Mouse (Mus musculus) limb, embryonic 11.5 days (tissue): ENCODE results near the gene AA986860. TPM values are rescaled to one million over a fixed set of nuclear protein-coding genes. Genes with fewer than 3 reads are reported as not detected.

ENCODE experiments used
- ATAC-seq: fragments of 200-750 bp; cut with Nextera tagmentation; 2 replicates; pipeline ENCODE4 v1.8.0; 2017; ENCODE audit warnings: low read depth; ENCODE audit not compliant: insufficient number of reproducible peaks, low FRiP score, low TSS enrichment
- DNase-seq: peaks from one replicate; pipeline ENCODE4 v3.0.0-alpha.2; 2015; ENCODE audit warnings: low spot score
- H3K27ac ChIP-seq: fragments of 300-500 bp; sonication (generic); replicated peaks from 2 replicates; pipeline ENCODE4 v1.5.1; 2014; ENCODE audit warnings: low read depth, mild to moderate bottlenecking, low read length
- H3K27me3 ChIP-seq: fragments of 300-500 bp; sonication (generic); 2 replicates; pipeline ENCODE4 v1.6.1; 2014; ENCODE audit warnings: mild to moderate bottlenecking, low read length, mixed read lengths; ENCODE audit not compliant: control insufficient read depth, insufficient read depth
- H3K36me3 ChIP-seq: fragments of 300-500 bp; sonication (generic); 2 replicates; pipeline ENCODE4 v1.6.1; 2014; ENCODE audit warnings: mild to moderate bottlenecking, low read length, moderate library complexity, mixed read lengths; ENCODE audit not compliant: control insufficient read depth, insufficient read depth
- H3K4me1 ChIP-seq: fragments of 300-500 bp; sonication (generic); 2 replicates; pipeline ENCODE4 v1.6.1; 2014; ENCODE audit warnings: low read length, mixed read lengths; ENCODE audit not compliant: control insufficient read depth, insufficient read depth
- H3K4me2 ChIP-seq: fragments of 300-500 bp; sonication (generic); 2 replicates; pipeline ENCODE4 v1.6.1; 2014; ENCODE audit warnings: low read depth, mild to moderate bottlenecking, moderate library complexity; ENCODE audit not compliant: severe bottlenecking
- H3K4me3 ChIP-seq: fragments of 300-500 bp; sonication (generic); 2 replicates; pipeline ENCODE4 v1.5.1; 2014; ENCODE audit warnings: low read depth, low read length
- H3K9ac ChIP-seq: fragments of 300-500 bp; sonication (generic); 2 replicates; pipeline ENCODE4 v1.6.1; 2014; ENCODE audit warnings: mild to moderate bottlenecking, low read length
- H3K9me3 ChIP-seq: fragments of 300-500 bp; sonication (generic); 2 replicates; pipeline ENCODE4 v1.6.1; 2016; ENCODE audit warnings: low read length; ENCODE audit not compliant: control insufficient read depth
- WGBS: fragments of 180-500 bp; shearing (Covaris S2); extraction: QIAGEN DNeasy Blood & Tissue Kit; methylation state at CpG from one replicate; pipeline ENCODE4 v1.1.7; 2014; 5-methylcytosine and 5-hydroxymethylcytosine counted together
- polyA plus RNA-seq: library from polyadenylated mRNA; unstranded; fragments of >200 nt; fragmentation: Nextera tagmentation; extraction: Ambion mirVana; gene quantifications from 2 replicates; pipeline ENCODE4 v1.2.1, GENCODE M21; 2014

The AA986860 gene
- polyA plus RNA-seq, 1 experiment from 2014 or later: 0.59 TPM

DNA sequence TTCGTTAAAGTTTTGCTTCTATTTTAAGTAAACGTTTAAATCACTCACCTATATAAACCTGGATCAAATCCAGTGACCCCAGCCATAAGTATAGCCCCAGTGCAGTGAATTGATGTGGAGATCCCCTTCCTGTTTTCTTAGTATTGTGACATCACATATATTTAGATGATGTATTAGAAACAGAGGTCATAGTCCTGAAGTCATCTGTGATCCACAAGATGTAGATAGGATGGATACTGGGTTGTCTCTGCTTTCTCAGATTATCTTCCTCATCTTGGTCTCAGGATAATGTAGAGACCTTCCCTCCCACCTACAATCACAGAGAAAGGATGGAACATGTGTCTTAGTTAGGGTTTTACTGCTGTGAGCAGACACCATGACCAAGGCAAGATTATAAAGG is 2.6 kb upstream of the AA986860 start, which contains the start of gene Pfkfb2:
Gene Pfkfb2 (minus strand): TSS at position 101 of the 400 bp plus-strand sequence.
- no peak within 1 kb of the TSS for H3K9ac ChIP-seq
- H3K4me1 ChIP-seq: no peaks in the 10 kb centered on the region
- H3K27me3 ChIP-seq: no peaks in the 10 kb centered on the region
- WGBS: 83% methylated on average over 2 of the region's 2 CpGs
- no peak within 1 kb of the TSS for H3K27ac ChIP-seq
- ATAC-seq: no peak
- H3K36me3 ChIP-seq: no peaks in the 10 kb centered on the region
- no peak within 1 kb of the TSS for H3K4me3 ChIP-seq
- no peak within 1 kb of the TSS for H3K4me2 ChIP-seq
- no peak for DNase-seq
- no peaks in the 10 kb centered on the region for H3K9me3 ChIP-seq

- Histone ChIP-seq H3K36me3 (no peaks in the 10 kb centered on the region), H3K4me2 (no peak overlapping the region), H3K4me3 (no peak overlapping the region), H3K9ac (no peak overlapping the region), H3K4me1 (no peaks in the 10 kb centered on the region), H3K27ac (no peak overlapping the region), H3K27me3 (no peaks in the 10 kb centered on the region), H3K9me3 (no peaks in the 10 kb centered on the region)
- ATAC-seq: no peak
- DNase-seq: no peak
- 90% methylated on average over 13 of the region's 13 CpGs for WGBS
Measured at GRCm38 (mm10) chr1:130732706-130733658, 1.2 kb downstream of the AA986860 start.

- Histone ChIP-seq H3K4me1 (no peaks in the 10 kb centered on the region), H3K9ac (no peak overlapping the region), H3K4me3 (no peak overlapping the region), H3K36me3 (no peaks in the 10 kb centered on the region), H3K27ac (no peak overlapping the region), H3K27me3 (no peaks in the 10 kb centered on the region), H3K4me2 (no peak overlapping the region), H3K9me3 (no peaks in the 10 kb centered on the region)
- ATAC-seq: no peak
- no peak for DNase-seq
- WGBS: 86% methylated on average over 4 of the region's 4 CpGs
Measured at GRCm38 (mm10) chr1:130733671-130734070, 1.9 kb downstream of the AA986860 start.

- no peak overlapping the region for H3K4me3 ChIP-seq
- 76% methylated on average over 5 of the region's 5 CpGs for WGBS
Measured at GRCm38 (mm10) chr1:130734452-130734851, 2.7 kb downstream of the AA986860 start.

DNA sequence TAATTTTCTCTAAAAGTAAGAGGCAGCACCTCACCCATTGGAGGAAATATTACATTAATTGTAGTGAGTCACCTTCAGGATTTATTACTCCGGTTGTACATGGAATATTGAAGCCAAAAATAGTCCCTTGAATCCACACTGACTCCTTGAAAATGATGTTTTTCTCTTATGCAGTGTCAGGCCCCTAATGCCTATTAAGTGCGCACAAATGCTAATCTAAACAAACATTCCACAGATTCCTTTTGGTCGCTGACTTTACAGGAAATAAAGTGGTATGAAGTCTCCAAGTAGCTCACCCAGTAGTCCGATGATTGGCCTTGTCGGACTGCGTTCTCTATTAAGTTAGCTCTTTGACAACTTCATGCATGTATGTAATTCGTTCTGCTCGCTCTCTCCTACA is 3.1 kb downstream of the AA986860 start:
- Histone ChIP-seq H3K9ac (no peak overlapping the region), H3K36me3 (no peaks in the 10 kb centered on the region), H3K27me3 (no peaks in the 10 kb centered on the region), H3K4me3 (no peak overlapping the region), H3K9me3 (no peaks in the 10 kb centered on the region), H3K27ac (no peak overlapping the region), H3K4me1 (no peaks in the 10 kb centered on the region), H3K4me2 (no peak overlapping the region)
- DNase-seq (no peak), ATAC-seq (no peak)
- WGBS: 79% methylated on average over 8 of the region's 8 CpGs

More at GRCm38 (mm10) chr1:130734452-130734851, 2.7 kb downstream of the AA986860 start:
- Histone ChIP-seq H3K36me3 (no peaks in the 10 kb centered on the region), H3K4me2 (no peak overlapping the region), H3K4me1 (no peaks in the 10 kb centered on the region), H3K27ac (no peak overlapping the region), H3K9me3 (no peaks in the 10 kb centered on the region), H3K9ac (no peak overlapping the region), H3K27me3 (no peaks in the 10 kb centered on the region)
- DNase-seq (no peak), ATAC-seq (no peak)

DNA sequence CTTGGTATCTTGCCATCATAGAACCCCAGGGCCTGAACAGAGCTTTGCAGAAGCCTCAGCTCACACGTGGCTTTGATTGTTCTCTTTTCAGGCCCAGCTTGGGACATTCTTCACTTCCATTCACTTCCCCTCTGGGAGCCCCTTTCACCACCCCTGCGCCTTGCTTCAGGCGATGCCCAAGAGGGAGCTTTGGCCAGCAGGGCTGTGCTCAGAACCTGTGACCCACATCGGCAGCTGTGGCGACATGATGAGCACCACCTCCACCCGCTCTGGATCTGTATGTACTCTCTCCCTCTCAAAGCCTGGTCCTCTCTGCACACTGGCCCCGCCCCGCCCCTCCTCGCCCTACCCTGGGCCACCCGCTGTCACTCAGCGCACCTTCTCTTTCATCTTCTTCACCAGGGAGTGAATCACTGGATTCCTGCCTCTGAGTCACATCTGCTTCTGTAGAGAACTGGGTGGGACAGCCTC is 5.7 kb downstream of the AA986860 start:
- no peak overlapping the region for H3K4me3 ChIP-seq
- no peaks in the 10 kb centered on the region for H3K36me3 ChIP-seq
- no peak overlapping the region for H3K4me2 ChIP-seq
- H3K9ac ChIP-seq: no peak overlapping the region
- DNase-seq (no peak), ATAC-seq (no peak)
- no peaks in the 10 kb centered on the region for H3K9me3 ChIP-seq
- no peak overlapping the region for H3K27ac ChIP-seq
- 33% methylated on average over 11 of the region's 11 CpGs for WGBS
- H3K4me1 ChIP-seq: no peaks in the 10 kb centered on the region
- H3K27me3 ChIP-seq: no peaks in the 10 kb centered on the region

DNA sequence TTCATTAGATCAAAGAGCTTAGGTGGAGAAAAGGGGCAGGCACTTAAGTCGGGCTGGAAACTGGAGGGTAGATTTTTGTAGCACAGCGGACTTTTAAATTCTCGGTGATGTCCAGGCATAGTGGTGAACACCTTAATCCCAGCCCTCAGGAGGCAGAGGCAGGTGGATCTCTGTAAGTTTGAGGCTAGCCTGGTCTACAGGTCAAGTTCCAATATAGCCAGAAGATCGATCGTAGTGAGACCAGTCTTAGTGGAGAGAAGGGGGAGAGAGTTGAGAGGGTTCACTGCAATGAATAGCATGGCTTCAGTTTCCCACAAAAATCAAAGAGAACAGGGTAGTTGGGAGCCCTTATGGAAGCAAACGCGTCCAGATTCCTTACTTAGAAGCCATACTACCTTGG is 6.1 kb downstream of the AA986860 start:
- 88% methylated on average over 7 of the region's 7 CpGs for WGBS
- Histone ChIP-seq H3K9ac (no peak overlapping the region), H3K4me3 (no peak overlapping the region), H3K4me1 (no peaks in the 10 kb centered on the region), H3K27me3 (no peaks in the 10 kb centered on the region), H3K9me3 (no peaks in the 10 kb centered on the region), H3K4me2 (no peak overlapping the region), H3K36me3 (no peaks in the 10 kb centered on the region), H3K27ac (no peak overlapping the region)
- DNase-seq (no peak), ATAC-seq (no peak)

GRCm38 (mm10) chr1:130738551-130739106 is 6.9 kb downstream of the AA986860 start:
- no peaks in the 10 kb centered on the region for H3K4me1 ChIP-seq
- no peak overlapping the region for H3K27ac ChIP-seq
- H3K4me3 ChIP-seq: no peak overlapping the region
- 64% methylated on average over 3 of the region's 3 CpGs for WGBS
- no peak for DNase-seq
- no peak overlapping the region for H3K9ac ChIP-seq
- no peak overlapping the region for H3K4me2 ChIP-seq
- no peaks in the 10 kb centered on the region for H3K27me3 ChIP-seq
- no peaks in the 10 kb centered on the region for H3K9me3 ChIP-seq
- H3K36me3 ChIP-seq: no peaks in the 10 kb centered on the region
- no peak for ATAC-seq
